Mouse (Mus musculus): Measurements from ENCODE around the gene Sebox.
A peak's percentile ranks its signal among the peaks of the same experiment; 100 is the strongest.

Gene Sebox

DNA sequence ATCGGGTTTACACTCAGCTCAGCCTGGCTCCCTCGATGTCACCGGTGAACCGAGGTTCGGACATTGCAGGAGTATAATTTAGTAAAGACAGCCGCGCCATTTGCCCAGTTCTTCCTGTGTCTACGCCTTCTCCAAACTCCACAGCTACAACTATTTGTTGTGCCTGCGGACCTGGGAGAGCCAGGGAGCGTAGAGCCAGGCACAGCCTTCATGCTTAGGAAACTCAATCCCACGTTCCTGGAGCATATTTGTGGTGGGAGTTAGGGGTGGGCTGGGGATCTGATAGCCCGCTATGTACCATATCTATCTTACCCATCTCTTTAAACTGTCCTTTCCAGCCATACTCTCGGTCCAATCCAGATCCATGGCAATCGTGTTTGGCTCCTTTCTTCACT is 33.4 kb downstream of the Sebox start:
- no peak for DNase-seq

DNA sequence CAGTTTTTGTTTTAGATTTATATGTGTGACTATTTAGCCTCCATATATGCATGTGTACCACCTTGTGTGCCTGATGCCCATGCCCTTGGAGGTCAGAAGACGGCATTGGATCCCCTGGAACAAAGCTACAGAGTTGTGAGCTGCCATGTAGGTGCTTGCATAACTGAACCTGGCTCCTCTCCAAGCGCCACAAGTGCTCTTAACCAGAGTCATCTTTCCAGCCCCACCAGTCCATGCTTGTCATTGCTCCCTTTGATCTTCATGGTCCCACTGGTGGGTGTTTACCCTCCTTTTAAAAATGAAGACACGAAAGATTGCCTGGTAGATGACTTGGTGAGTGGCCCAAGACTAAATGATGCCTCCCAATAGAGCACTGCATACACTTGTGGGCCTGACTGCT is 37.1 kb downstream of the Sebox start:
- DNase-seq = no peak

DNA sequence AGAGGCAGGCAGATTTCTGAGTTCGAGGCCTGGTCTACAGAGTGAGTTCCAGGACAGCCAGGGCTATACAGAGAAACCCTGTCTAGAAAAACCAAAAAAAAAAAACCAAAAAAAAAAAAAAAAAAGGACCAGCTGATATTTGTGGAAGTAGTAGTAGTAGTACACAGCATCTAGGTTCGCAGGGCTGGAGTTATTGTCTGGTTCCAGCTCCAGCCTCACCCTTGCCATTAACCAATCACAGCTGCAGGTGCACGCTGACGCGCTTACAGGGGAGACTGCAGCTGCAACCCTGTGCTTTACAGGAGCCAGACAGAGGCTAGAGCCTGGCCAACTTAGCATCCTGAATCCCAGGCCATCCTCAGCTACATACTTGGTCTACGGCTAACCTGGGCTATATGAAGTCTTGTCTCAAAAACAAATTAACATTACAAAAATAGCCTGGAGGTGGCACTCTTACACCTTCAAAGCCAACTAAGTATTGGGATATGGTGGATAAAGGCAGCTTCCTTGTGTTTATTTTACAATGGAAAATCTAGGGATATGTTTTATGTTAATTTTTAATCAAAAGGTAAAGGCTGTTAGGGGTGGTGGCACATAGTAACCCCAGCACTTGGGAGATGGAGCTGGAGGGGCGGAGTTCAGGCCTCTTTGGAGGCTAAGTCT is 41.3 kb downstream of the Sebox start:
- DNase-seq = no peak

DNA sequence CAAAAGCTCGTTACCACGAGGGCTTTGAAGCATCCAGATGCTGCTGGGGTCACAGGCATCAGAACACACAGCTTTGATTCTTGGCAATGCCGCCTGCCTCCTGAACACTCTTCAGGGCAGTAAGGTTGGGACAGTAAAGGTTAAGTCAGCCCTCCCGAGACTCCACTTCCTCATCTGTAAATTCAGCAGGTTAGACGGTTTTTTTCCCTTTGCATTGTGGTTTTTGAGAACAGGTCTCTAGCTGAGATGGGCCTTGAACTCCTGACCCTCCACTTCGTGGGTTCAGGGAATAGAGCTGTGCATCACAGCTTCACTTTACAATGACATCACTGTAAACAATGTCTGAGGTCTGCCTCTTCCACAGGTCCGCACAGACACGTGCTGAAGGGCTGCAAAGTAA is 41.9 kb downstream of the Sebox start:
- DNase-seq = no peak

DNA sequence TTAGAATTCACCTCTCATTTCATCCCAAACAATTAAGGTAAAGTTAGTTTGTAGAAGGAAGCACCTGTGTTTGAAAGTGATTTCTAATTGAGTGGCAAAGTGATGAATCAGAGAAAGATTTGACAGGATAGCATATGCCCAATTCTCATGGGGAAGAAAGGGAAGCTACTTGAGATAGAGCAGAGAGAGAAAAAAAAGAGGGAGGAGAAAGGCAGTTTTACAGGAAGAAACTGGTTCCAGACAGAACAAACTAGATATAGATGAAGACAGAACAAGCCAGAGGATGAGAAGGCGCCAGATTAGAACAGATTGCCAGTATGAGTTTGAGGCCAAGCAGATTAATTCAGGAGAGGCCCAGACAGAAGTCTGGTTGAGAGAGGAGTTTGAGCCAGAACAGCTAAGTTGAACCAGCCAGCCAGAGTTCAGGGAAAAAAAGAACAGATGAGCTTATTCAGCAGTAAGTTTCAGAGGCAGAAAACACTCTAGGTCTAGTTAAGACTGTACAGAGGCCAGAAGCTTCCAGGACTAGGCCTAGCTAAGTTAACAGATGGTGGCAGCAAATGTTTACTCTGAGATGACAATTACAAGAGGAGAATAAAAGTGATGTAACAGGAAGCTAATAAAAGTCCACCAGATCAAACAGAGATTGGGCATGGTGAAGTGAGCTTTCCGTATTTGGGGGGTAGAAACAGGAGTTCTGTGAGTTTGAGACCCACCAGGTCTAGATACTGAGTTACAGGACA is 44.6 kb downstream of the Sebox start:
- DNase-seq = no peak

DNA sequence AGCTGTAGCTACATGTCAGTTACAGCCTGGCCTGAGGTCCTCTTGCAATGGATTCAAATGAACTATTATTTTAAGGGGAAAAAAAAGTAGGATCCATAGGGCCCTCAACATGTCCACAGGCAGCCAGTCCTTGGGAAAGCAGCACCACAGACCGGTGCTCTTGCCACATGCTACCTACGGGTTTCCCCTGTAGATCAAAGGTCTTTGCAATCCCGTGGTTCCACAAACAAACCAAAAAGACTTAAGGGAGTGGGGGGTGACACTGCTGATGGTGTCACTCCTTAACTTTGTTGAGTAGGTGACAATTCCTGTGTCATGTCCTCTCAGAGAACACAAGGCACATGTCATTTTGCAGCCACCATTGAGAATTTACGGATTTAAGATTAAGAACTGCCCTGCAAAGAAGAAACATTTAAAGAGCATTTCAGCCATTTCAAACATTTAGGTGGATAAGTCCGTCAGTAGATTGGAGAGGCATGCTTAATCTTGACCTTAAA is 46.3 kb downstream of the Sebox start:
- DNase-seq = no peak

DNA sequence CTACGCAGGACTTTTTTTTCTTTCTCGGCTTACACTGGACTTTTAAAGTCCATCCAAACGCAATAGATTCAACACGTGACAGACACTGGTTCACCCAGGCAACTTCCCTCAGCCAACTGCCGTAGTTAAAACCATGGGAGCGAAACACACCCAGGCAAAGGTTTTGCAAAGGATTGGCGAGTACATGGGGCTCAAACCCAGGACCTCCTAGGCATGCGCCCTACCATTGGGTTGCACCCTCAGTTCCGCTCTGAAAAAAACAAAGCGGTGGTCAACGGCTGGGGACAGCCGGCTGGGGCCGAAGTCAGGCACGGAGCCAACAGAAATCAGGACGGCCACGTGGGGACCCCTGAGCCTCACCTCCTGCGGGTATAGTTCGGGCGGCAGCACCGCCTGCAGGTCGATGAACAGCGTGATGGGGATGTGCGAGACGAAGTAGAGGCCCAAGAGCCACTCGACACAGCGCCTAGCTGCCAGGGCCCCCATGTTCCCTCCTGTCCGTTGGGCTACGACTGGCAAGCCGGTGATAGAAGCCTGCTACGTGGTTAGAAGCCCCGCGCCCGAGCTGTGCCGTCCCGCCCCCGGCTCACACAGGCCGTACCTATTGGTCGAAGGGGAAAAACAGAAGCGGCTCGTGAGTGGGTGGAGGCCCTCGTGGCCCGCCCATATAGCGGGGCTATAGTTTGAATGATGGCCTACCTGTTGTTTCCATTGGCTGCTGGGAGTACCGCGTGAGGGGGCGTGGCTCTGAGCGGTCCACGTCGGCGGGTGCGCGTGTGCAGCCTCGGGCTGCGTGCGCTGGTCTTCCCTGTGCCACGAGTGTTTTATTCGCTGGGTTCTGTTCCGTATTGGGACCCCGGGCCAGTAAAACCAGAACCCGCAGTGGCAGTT is 47.2 kb downstream of the Sebox start, which contains the start of gene Tmem97:
Tmem97 (minus strand) TSS at position 610 of the 891 bp plus-strand sequence.
- DNase-seq = peak; percentile 96 to 98

DNA sequence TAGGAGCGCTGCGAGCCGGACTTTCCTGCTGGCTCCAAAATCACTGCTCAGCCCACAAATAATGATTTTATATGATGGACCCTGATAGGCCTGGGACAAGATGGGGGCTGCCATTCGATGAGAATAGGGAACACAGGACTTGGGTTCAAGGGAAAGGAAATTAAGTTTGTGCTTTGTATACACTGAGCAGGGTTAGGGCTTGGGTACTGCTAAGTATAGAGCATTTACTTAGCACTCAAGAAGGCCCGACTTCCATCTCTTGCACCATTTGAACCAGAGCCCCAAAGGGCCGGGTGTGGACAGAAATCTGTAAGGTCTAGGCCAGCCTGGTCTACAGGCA is 47.8 kb downstream of the Sebox start:
- DNase-seq = no peak
